Mouse (Mus musculus) gastrocnemius, adult 18-20 months (tissue): ENCODE results near the gene Prkn. TPM values are rescaled to one million over a fixed set of nuclear protein-coding genes. Genes with fewer than 3 reads are reported as not detected.
"Not testable (repeated sequence)": the region's sequence is repeated elsewhere in the genome, so short reads cannot be mapped to it uniquely, and the experiment has no call there.

Experiments
- DNase-seq: peaks from one replicate; pipeline ENCODE4 v3.0.0; 2021; ENCODE audit warnings: low spot score
- total RNA-seq, 2 experiments: library from RNA; stranded (reverse); gene quantifications; 2 replicates each; pipeline ENCODE4 v1.2.3; 2021

Prkn gene
- total RNA-seq, 2 experiments from 2014 or later, result 23.1 to 23.8 TPM

DNA sequence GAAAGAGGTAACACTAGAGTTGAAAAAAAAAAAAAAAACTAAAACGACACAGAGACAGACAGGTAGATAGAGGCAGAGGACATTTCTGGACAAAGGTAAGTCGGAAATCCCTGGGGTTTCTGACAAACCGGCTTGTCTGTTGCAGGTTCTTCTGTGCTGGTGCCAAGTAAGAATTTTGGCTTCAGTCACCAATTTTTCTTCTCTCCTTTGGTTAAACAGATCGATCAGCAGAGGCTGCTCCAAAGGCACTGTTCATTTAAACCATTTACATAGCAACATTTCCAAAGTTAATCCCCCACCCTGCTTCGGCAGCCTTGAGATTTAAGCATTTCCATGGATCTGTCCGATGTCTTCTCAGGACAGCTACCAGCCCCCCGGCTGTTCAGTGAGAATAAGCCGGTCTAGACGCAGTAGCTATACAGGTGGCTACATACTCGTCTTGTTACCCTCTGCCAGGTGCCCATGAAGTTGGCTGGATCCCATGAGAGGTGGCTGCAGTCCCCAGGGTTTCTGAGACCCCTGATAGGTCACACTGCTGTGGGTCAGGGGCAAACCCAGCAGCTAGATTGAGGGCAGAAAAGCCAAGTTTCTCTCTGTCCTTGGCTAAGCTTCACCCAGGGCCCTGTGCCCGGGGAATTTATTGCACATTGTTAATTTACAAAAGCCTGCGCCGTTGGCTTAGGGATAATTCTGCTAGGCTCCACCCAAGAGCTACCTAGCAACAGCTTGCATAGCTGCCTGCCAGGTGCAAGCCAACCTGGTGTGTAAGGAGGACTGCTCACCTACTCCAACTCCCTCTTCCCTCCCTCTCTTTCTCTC is 1133.0 kb downstream of the Prkn start:
- DNase-seq, result no peak

- DNase-seq, result no peak
These were observed 1135.0 kb downstream of the Prkn start for GRCm38 (mm10) chr17:11975062-11975607.

GRCm38 (mm10) chr17:11978260-11978821 is 1138.2 kb downstream of the Prkn start:
- DNase-seq, result no peak

DNA sequence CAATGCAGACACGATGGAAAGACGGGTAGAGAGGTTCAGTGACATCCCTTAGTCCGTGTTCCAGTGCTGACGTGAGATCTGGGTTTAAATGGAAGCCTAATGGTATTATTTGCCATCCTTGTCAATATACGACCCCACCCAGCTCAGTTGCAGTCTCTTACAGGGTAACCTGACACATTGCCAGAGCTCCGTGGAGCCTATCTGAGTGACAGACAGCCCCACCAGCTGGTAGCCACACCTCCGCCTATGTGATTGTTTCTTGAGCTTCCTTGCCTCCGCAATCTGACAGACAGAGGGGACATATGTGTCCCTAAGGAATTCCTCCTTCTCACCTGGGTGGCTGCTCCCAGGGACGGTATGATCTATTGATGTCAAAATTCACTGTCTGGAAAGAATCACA is 1141.5 kb downstream of the Prkn start:
- DNase-seq, result no peak

- DNase-seq, result no peak
These were observed 1148.1 kb downstream of the Prkn start for GRCm38 (mm10) chr17:11988110-11988837.

- DNase-seq, result no peak
These were observed 1149.1 kb downstream of the Prkn start for GRCm38 (mm10) chr17:11989296-11989695.

GRCm38 (mm10) chr17:11990386-11991087 is 1150.4 kb downstream of the Prkn start:
- DNase-seq, result no peak

DNA sequence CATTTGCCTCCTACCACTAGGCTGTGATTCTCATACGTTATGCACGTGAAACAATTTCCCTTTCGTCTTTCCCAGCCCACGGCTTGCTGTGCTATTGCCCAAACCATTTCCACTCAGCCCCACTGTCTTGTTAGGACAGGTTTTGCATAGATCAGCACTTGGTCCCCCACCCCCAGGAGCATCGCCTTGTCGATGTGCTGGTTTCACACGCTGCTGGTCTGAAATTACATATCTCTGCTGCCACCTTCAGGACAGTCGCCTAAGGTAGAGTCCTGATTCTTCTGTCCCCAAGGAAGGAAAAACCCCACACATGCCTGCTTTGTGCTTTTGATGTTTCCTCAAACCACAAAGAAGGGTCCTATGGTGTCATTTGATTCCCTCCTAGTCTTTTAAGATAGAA is 1153.1 kb downstream of the Prkn start:
- DNase-seq, result peak; percentile 14

- no peak for DNase-seq
These were observed 1154.1 kb downstream of the Prkn start for GRCm38 (mm10) chr17:11994252-11994651.

DNA sequence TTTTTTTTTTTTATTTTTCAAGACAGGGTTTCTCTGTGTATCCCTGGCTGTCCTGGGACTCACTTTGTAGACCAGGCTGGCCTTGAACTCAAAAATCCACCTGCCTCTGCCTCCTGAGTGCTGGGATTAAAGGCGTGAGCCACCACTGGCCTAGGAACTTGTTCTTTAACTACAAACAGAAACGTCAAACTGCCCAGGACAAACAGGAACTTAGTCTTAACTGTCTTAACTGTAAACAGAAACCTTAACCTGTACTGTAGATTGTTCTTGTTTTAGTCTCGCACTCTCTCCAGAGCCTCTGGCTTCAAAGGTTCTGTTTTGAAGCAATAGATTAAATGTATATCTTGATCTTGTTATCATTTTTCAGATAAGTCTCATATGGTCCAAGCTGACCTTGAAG is 1154.6 kb downstream of the Prkn start:
- not testable (repeated sequence) for DNase-seq

DNA sequence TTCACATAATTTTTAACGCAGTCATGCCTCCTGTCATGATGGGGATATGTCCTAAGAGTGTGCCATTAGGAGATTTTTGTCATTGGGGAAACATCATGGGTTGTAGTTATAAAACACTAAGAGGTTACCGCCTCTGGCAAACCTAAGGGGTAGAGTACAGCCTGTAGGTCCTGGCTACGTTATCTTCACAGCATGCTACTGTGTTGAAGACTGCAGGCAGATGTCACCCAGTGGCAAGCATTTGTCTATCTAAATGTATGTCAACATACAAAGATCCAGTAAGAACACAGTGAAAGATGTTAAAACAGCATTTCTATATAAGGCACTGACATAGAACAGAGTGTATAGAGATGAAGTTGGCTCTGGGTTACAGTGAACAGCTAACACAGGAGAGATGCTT is 1155.3 kb downstream of the Prkn start:
- no peak for DNase-seq

GRCm38 (mm10) chr17:11996311-11996710 is 1156.1 kb downstream of the Prkn start:
- no peak for DNase-seq

- DNase-seq, result no peak
These were observed 1160.1 kb downstream of the Prkn start for GRCm38 (mm10) chr17:12000285-12000684.

DNA sequence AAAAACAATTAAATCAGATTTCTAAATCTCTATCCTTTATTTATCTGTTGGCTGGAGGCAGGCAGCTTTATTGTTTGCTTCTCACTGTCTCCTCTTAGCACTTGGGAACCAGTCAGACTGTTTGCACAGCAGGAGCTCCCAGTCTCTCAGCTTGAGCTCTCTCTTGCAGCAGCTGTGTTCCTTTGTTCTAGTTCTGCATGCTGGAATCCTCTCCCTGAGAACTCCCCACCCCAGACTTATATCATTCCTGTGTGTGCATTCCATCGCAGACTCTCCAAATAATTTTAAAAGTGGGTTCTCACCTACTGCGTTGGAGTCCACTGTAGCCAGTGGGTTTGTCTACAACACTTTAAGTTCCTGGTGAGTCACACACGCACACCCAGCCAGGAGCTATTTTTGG is 1181.1 kb downstream of the Prkn start:
- no peak for DNase-seq

GRCm38 (mm10) chr17:12029362-12029761 is 1189.2 kb downstream of the Prkn start:
- DNase-seq, result no peak

DNA sequence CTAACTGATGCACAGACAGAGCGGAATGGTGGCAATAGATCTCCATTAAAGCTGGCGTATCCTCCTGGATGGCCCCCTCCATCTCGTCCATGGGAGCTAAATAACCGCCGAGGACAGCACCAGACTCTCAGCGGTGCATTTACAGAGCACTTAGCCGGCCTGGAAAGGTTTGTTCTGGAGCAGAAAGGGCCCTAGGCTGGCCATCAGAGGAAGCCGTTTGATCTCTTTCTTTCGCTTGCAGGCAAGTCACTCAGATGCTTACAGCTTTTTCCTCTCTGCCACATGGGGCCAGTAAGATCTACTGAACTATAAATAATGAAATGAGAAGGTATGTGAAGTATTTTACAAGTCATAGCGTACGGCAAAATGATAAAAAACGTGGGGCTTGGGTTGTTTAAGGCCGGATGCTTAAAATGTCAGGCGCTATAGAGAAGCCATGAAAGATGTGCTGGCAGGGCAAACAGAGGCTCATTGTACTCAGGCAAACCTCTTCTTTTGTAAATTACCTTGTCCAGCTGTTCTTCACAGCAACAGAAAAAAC is 1189.8 kb downstream of the Prkn start:
- no peak for DNase-seq

DNA sequence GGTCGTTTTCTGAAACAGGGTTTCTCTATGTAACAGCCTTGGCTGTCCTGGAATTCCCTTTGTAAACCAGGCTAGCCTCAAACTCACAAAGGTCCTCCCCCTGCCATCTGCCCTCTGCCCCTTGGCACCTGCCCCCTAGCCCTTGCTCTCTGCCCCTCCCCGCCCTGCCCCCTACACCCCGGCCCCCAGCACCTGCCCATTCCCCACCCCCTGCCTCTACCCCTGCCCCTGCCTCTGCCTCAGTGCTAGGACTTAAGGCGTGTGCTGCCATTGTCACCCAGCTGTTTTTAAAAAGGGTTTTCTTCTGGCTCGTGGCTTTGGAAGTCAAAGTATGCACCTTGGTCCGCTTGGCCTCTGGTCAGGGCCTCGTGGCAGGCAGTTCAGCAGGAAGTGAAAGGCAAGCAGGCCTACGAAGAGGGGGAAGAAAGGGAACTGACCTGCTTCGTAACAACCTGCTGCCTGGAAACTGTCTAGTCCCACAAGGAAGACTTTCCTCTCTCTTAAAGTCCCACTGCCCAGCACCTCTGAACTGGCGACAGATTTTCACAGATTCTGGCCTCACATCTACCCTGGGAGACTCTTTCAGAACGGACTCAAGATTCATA is 1190.5 kb downstream of the Prkn start:
- no peak for DNase-seq

GRCm38 (mm10) chr17:12031203-12031942 is 1191.2 kb downstream of the Prkn start:
- peak; percentile 57 for DNase-seq

DNA sequence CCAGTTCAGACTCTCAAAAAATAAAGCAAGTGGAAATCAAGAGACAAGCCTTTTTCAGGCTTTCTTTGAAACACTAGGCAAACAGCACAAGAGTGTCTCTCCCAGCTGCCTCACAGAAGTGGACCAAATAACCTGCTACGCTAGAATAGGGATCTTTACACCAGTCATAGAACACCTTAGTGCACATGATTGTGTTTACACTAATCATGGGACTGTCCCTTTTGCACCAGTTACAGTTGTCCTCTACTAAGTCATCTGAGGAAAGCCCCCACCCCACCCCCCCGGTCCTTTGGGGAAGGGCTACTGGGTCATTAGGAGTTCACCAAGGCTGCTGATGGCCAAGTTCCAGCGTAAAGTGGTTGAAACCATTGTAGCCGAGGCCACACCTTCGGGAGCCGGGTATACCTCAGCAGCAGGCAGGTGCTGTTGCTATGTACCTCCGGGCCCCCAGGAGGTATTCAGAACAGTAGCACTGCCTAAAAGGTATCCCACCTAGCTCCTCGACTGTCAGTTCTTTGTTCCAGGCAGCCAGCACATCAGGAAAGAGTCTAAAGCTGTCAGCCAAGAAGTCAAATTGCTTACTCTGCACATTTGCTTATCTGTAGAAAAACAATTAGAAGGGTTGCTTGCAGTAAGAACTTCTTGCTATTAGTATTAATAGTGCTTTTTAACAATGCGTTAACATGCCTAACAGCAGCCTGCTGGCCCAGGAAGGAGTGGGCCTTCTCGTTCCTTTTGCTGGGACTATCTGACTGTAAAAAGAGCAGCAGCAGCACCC is 1192.0 kb downstream of the Prkn start:
- no peak for DNase-seq
